Mouse (Mus musculus) olfactory bulb, adult 2 months (tissue): ENCODE measurements around the gene E130114P18Rik.

Experiments used
- CTCF ChIP-seq: fragments of 200-500 bp; IDR thresholded peaks from 2 replicates; pipeline ENCODE4 v1.5.1; 2012; ENCODE audit warnings: low read depth, mild to moderate bottlenecking, low read length, moderate library complexity; ENCODE audit not compliant: insufficient read depth
- POLR2A ChIP-seq: fragments of 200-500 bp; IDR thresholded peaks from 2 replicates; pipeline ENCODE4 v1.6.1; 2012; ENCODE audit warnings: mild to moderate bottlenecking, low read depth, low read length, moderate library complexity; ENCODE audit not compliant: insufficient read depth

- TF ChIP-seq CTCF, result no peak
- no peak for TF ChIP-seq POLR2A
Measured at GRCm38 (mm10) chr4:97771426-97771825, 6.5 kb downstream of the E130114P18Rik start.
